Mouse (Mus musculus): ENCODE results near the gene Mad2l1. TPM values are rescaled to one million over a fixed set of nuclear protein-coding genes. Genes with fewer than 3 reads are reported as not detected.

Mad2l1 gene
- 14.6 to 16.6 TPM (median 15.7 TPM) in 4 replicates for total RNA-seq (2023)

GRCm38 (mm10) chr6:66535028-66535862 is at the start of gene Mad2l1:
TSS of gene Mad2l1 (plus strand) at chr6:66535390.

GRCm38 (mm10) chr6:66559996-66560395 is 24.8 kb downstream of the Mad2l1 start, which contains the start of gene Vmn1r32:
TSS of gene Vmn1r32 (minus strand) at chr6:66560096.

Other genes with a start within 250 kb of the Mad2l1 start
- gene Vmn1r32, start 24.7 kb downstream of the Mad2l1 start, total RNA-seq (2023), result not detected in 4 replicates
- not detected in 4 replicates for gene Vmn1r33, start 82.9 kb downstream of the Mad2l1 start, total RNA-seq (2023)
- gene Vmn1r34, start 108.5 kb downstream of the Mad2l1 start, total RNA-seq (2023), result not detected in 4 replicates
- gene Vmn1r35, start 150.5 kb downstream of the Mad2l1 start, total RNA-seq (2023), result not detected in 4 replicates
- gene Vmn1r36, start 183.8 kb downstream of the Mad2l1 start, total RNA-seq (2023), result not detected in 4 replicates
- not detected in 4 replicates for gene Vmn1r37, start 194.0 kb downstream of the Mad2l1 start, total RNA-seq (2023)
- gene Vmn1r38, start 247.2 kb downstream of the Mad2l1 start, total RNA-seq (2023), result not detected in 4 replicates